Mouse (Mus musculus) limb, embryonic 11.5 days (tissue): ENCODE measurements around the gene Pcdh15. TPM values are rescaled to one million over a fixed set of nuclear protein-coding genes. Genes with fewer than 3 reads are reported as not detected.
A peak's percentile ranks its signal among the peaks of the same experiment; 100 is the strongest.

Experiments
- ATAC-seq: fragments of 200-750 bp; cut with Nextera tagmentation; 2 replicates; pipeline ENCODE4 v1.8.0; 2017; ENCODE audit warnings: low read depth; ENCODE audit not compliant: insufficient number of reproducible peaks, low FRiP score, low TSS enrichment
- DNase-seq: peaks from one replicate; pipeline ENCODE4 v3.0.0-alpha.2; 2015; ENCODE audit warnings: low spot score
- H3K27ac ChIP-seq: fragments of 300-500 bp; sonication (generic); replicated peaks from 2 replicates; pipeline ENCODE4 v1.5.1; 2014; ENCODE audit warnings: low read depth, mild to moderate bottlenecking, low read length
- H3K27me3 ChIP-seq: fragments of 300-500 bp; sonication (generic); 2 replicates; pipeline ENCODE4 v1.6.1; 2014; ENCODE audit warnings: mild to moderate bottlenecking, low read length, mixed read lengths; ENCODE audit not compliant: control insufficient read depth, insufficient read depth
- H3K36me3 ChIP-seq: fragments of 300-500 bp; sonication (generic); 2 replicates; pipeline ENCODE4 v1.6.1; 2014; ENCODE audit warnings: mild to moderate bottlenecking, low read length, moderate library complexity, mixed read lengths; ENCODE audit not compliant: control insufficient read depth, insufficient read depth
- H3K4me1 ChIP-seq: fragments of 300-500 bp; sonication (generic); 2 replicates; pipeline ENCODE4 v1.6.1; 2014; ENCODE audit warnings: low read length, mixed read lengths; ENCODE audit not compliant: control insufficient read depth, insufficient read depth
- H3K4me2 ChIP-seq: fragments of 300-500 bp; sonication (generic); 2 replicates; pipeline ENCODE4 v1.6.1; 2014; ENCODE audit warnings: low read depth, mild to moderate bottlenecking, moderate library complexity; ENCODE audit not compliant: severe bottlenecking
- H3K4me3 ChIP-seq: fragments of 300-500 bp; sonication (generic); 2 replicates; pipeline ENCODE4 v1.5.1; 2014; ENCODE audit warnings: low read depth, low read length
- H3K9ac ChIP-seq: fragments of 300-500 bp; sonication (generic); 2 replicates; pipeline ENCODE4 v1.6.1; 2014; ENCODE audit warnings: mild to moderate bottlenecking, low read length
- H3K9me3 ChIP-seq: fragments of 300-500 bp; sonication (generic); 2 replicates; pipeline ENCODE4 v1.6.1; 2016; ENCODE audit warnings: low read length; ENCODE audit not compliant: control insufficient read depth
- WGBS: fragments of 180-500 bp; shearing (Covaris S2); extraction: QIAGEN DNeasy Blood & Tissue Kit; methylation state at CpG from one replicate; pipeline ENCODE4 v1.1.7; 2014; 5-methylcytosine and 5-hydroxymethylcytosine counted together
- polyA plus RNA-seq: library from polyadenylated mRNA; unstranded; fragments of >200 nt; fragmentation: Nextera tagmentation; extraction: Ambion mirVana; gene quantifications from 2 replicates; pipeline ENCODE4 v1.2.1, GENCODE M21; 2014

Pcdh15 gene
- polyA plus RNA-seq, 1 experiment from 2014 or later, result 0.81 TPM

DNA sequence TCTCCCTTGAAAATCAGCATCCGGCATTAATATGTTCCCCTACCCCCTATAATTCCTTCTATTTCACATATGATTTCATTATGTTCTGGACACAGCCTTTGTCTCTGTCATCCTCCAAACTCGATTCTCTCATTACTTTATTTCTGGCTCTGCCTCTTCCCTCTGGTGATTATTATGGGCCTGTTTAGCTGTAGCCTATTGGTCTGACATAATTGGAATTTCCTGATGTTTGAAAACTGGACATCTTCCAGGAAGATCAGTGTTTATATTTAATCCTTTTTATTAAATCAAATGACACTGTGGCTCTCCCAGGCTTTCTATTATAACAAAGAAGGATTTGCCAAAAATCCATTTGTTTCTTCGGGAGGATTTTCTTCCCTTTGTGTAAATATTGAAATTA lies 326.3 kb downstream of the Pcdh15 start:
- no peak overlapping the region for H3K27ac ChIP-seq
- no peak for DNase-seq
- H3K4me2 ChIP-seq, result no peak overlapping the region
- no peak overlapping the region for H3K4me3 ChIP-seq
- WGBS, result 84% methylated on average over 3 of the region's 3 CpGs
- no peaks in the 10 kb centered on the region for H3K4me1 ChIP-seq
- H3K9ac ChIP-seq, result no peak overlapping the region
- no peaks in the 10 kb centered on the region for H3K36me3 ChIP-seq
- H3K27me3 ChIP-seq, result no peaks in the 10 kb centered on the region
- ATAC-seq, result no peak
- no peaks in the 10 kb centered on the region for H3K9me3 ChIP-seq

DNA sequence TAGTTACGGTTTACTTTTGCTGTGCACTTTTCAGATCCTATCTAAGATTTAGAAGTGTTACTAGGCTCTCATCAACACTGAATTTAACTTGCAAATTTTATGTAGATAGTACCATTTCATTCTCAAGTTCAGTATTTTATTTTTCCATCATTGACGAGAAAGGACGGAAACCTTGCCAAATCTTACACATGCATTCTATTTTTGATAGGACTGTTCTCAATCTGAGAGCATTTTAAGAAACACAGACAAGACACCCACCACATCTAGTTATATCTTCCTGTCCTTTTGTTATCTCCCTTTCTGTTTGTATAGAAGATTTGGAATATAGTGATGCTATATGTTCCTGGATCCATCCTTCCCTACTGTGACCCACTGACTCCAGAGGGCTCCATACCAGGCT lies 332.2 kb downstream of the Pcdh15 start:
- Histone ChIP-seq H3K27ac (no peak overlapping the region), H3K36me3 (no peaks in the 10 kb centered on the region), H3K4me1 (no peaks in the 10 kb centered on the region), H3K4me2 (no peak overlapping the region), H3K4me3 (no peak overlapping the region), H3K9me3 (no peaks in the 10 kb centered on the region), H3K9ac (no peak overlapping the region), H3K27me3 (no peaks in the 10 kb centered on the region)
- DNase-seq (no peak), ATAC-seq (no peak)
- 89% methylated on average over 3 of the region's 3 CpGs for WGBS

DNA sequence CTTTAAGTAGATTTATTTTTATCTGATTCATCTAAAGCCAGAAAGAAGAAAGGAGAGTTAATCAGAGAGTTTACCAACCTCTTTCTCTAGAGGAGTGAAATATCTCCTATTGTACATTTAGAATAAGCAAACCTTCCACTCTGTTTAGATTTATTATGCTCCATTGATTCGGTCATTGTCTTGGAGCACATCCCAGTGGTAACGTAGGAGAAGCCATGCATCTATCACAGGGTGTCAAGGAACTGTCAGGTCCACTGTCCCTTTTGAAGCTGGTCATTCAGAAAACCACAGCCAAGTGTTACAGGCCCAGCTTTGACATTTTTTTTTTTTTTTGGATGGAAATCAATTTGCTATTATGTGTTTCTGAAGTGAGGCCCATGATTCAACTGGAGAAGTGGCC lies 384.9 kb downstream of the Pcdh15 start:
- Histone ChIP-seq H3K9me3 (no peaks in the 10 kb centered on the region), H3K27me3 (no peaks in the 10 kb centered on the region), H3K4me3 (no peak overlapping the region), H3K36me3 (no peaks in the 10 kb centered on the region), H3K4me1 (no peaks in the 10 kb centered on the region), H3K27ac (no peak overlapping the region), H3K9ac (no peak overlapping the region), H3K4me2 (no peak overlapping the region)
- 82% methylated on average over 2 of the region's 2 CpGs for WGBS
- no peak for DNase-seq
- ATAC-seq, result no peak

DNA sequence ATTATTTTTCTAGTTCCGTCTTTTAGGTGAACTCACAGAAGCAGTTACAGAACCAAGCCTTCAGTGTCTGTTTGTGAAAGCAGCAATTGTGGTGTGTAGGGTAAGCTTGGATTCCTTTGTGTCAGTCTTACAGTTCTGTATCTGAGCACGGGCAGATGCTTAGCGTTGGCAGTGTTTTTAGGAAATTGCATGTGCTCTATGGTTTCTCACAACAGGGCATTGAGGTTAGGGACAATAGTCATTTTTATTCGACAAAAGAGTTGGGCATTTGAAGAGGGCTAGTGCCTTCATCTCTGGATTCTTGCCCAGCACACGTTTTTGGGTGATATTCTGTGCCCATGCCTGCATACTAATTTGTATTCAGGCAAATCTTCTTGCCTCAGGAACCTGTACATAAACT lies 392.5 kb downstream of the Pcdh15 start:
- no peak overlapping the region for H3K4me3 ChIP-seq
- no peaks in the 10 kb centered on the region for H3K36me3 ChIP-seq
- no peak overlapping the region for H3K4me2 ChIP-seq
- DNase-seq (no peak), ATAC-seq (no peak)
- H3K27me3 ChIP-seq, result no peaks in the 10 kb centered on the region
- H3K9me3 ChIP-seq, result no peaks in the 10 kb centered on the region
- H3K4me1 ChIP-seq, result no peaks in the 10 kb centered on the region
- no peak overlapping the region for H3K27ac ChIP-seq
- no peak overlapping the region for H3K9ac ChIP-seq
- WGBS, result 80% methylated on average over 5 of the region's 5 CpGs

DNA sequence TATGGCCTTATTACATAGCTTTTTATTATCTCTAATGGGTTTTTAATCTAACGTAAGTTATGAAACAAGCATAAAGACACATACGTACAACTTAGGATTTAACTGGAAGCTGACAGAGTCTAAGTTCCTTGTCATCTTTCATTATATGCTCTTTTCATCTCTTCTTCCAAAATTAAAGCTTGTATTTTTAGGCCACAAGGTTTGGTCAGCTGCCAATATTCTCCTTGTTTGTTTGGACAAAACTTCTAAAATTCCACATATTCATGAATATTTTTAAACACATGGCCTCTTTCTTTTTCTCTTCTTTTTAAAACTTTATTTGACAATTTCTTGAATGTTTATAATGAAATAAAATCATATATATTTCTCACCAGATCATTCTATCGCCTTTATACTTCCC lies 415.7 kb downstream of the Pcdh15 start:
- WGBS, result 88% methylated on average over 3 of the region's 3 CpGs
- no peak for DNase-seq
- Histone ChIP-seq H3K4me1 (no peaks in the 10 kb centered on the region), H3K9ac (no peak overlapping the region), H3K4me3 (no peak overlapping the region), H3K9me3 (no peaks in the 10 kb centered on the region), H3K4me2 (no peak overlapping the region), H3K27me3 (no peaks in the 10 kb centered on the region), H3K36me3 (no peaks in the 10 kb centered on the region), H3K27ac (no peak overlapping the region)
- ATAC-seq, result no peak

DNA sequence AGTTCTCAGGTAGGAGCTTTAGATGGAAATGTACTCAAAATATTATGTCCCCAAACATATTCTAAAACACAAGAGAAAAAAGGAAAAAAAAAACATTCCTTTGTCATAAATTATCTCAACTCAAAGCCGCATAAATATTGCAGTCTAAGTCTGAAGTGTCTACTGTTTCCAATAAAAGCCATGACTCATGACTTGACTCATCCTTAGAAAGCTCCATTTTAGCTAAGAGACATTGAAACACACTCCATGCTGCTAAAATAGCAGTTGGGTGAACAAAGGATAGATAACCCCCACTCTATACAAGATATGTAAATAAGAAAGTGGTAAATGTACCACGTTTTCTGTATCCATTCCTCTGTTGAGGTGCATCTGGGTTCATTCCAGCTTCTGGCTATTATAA lies 416.6 kb downstream of the Pcdh15 start:
- Histone ChIP-seq H3K36me3 (no peaks in the 10 kb centered on the region), H3K27ac (no peak overlapping the region), H3K9ac (no peak overlapping the region), H3K4me1 (no peaks in the 10 kb centered on the region), H3K4me2 (no peak overlapping the region), H3K4me3 (no peak overlapping the region), H3K27me3 (no peaks in the 10 kb centered on the region), H3K9me3 (no peaks in the 10 kb centered on the region)
- DNase-seq (no peak), ATAC-seq (no peak)
- 67% methylated on average over 2 of the region's 2 CpGs for whole genome bisulfite sequencing

GRCm38 (mm10) chr10:73519438-73519837 lies 420.3 kb downstream of the Pcdh15 start:
- Histone ChIP-seq H3K27ac (no peak overlapping the region), H3K36me3 (no peaks in the 10 kb centered on the region), H3K27me3 (no peaks in the 10 kb centered on the region), H3K4me3 (no peak overlapping the region), H3K4me1 (no peaks in the 10 kb centered on the region), H3K4me2 (no peak overlapping the region), H3K9me3 (no peaks in the 10 kb centered on the region), H3K9ac (no peak overlapping the region)
- DNase-seq, result peak; percentile 49
- peak; percentile 65; the same call in 1 of the 2 replicates for ATAC-seq
- WGBS, result 33% methylated on average over 3 of the region's 3 CpGs

- no peak overlapping the region for H3K9ac ChIP-seq
- no peak overlapping the region for H3K27ac ChIP-seq
- no peaks in the 10 kb centered on the region for H3K4me1 ChIP-seq
- no peaks in the 10 kb centered on the region for H3K9me3 ChIP-seq
- ATAC-seq, result no peak
- H3K4me3 ChIP-seq, result no peak overlapping the region
- peak; percentile 31 for DNase-seq
- H3K27me3 ChIP-seq, result no peaks in the 10 kb centered on the region
- 94% methylated on average over 10 of the region's 10 CpGs for WGBS
- H3K4me2 ChIP-seq, result no peak overlapping the region
- no peaks in the 10 kb centered on the region for H3K36me3 ChIP-seq
Measured at GRCm38 (mm10) chr10:73552831-73553230, 453.7 kb downstream of the Pcdh15 start.

- no peaks in the 10 kb centered on the region for H3K27me3 ChIP-seq
- no peaks in the 10 kb centered on the region for H3K4me1 ChIP-seq
- no peak overlapping the region for H3K9ac ChIP-seq
- WGBS, result 68% methylated on average over 7 of the region's 7 CpGs
- no peak overlapping the region for H3K4me2 ChIP-seq
- no peaks in the 10 kb centered on the region for H3K9me3 ChIP-seq
- H3K36me3 ChIP-seq, result no peaks in the 10 kb centered on the region
- no peak overlapping the region for H3K4me3 ChIP-seq
- peak; percentile 43 for DNase-seq
- no peak overlapping the region for H3K27ac ChIP-seq
- no peak for ATAC-seq
Measured at GRCm38 (mm10) chr10:73564216-73564615, 465.1 kb downstream of the Pcdh15 start.
